22 mouse cellular contexts compared by ENCODE assay signal in genomic region chr2:127737885-127738284, GRCm38 (mm10). TPM values are rescaled to one million over a fixed set of nuclear protein-coding genes. Genes with fewer than 3 reads are reported as not detected.
DNase-seq lines count a peak whose midpoint lies in the region; ATAC-seq and TF ChIP-seq lines count a peak whose summit lies in the region.
"Had no signal": no experiment of that assay in that cellular context is flagged by ENCODE, and none has a peak within 500 bp of the region (broad histone marks: within the 10 kb centered on the region; RNA-seq: fewer than 3 reads in every experiment).

No protein-coding gene starts in this region.

- no peak for TF ChIP-seq EP300 in heart, adult 2 months (IDR thresholded peaks at IDR 0.05; ENCODE audit: insufficient read depth, low read depth, low read length)
- TF ChIP-seq EP300 in stomach, postnatal 0 days (optimal IDR thresholded peaks at IDR 0.05) = no peak

- no peak overlapping the region for H3K9ac ChIP-seq in heart, adult 2 months (ENCODE audit: low read depth, low read length)
- H3K9ac ChIP-seq in heart, embryonic 14.5 days (ENCODE audit: low read length) = no peak overlapping the region
- H3K9ac ChIP-seq in intestine, postnatal 0 days (ENCODE audit: low read depth, low read length) = no peak overlapping the region
- no peak overlapping the region for H3K9ac ChIP-seq in intestine, embryonic 15.5 days
- H3K9ac ChIP-seq in stomach, postnatal 0 days (ENCODE audit: low read length) = no peak overlapping the region
- H3K9ac ChIP-seq: forebrain, embryonic 13.5 days; forebrain, postnatal 0 days; hindbrain, embryonic 13.5 days had no signal

- peak; percentile 28 for TF ChIP-seq CTCF in heart, adult 2 months (IDR thresholded peaks at IDR 0.05)
- peak; percentile 23; the same call in 1 of the 2 replicates for TF ChIP-seq CTCF in intestine, postnatal 0 days (IDR thresholded peaks at IDR 0.05; ENCODE audit: low read depth)
- peak; percentile 8; the same call in 1 of the 2 replicates for TF ChIP-seq CTCF in stomach, postnatal 0 days (IDR thresholded peaks at IDR 0.05; ENCODE audit: low read depth)

- 0 out of 2 replicates have a peak, but pooled peaks have one; percentile 52 for ATAC-seq in heart, embryonic 14.5 days (ENCODE audit: insufficient number of reproducible peaks, insufficient read depth, low FRiP score, low read depth)
- no peak for ATAC-seq in intestine, postnatal 0 days
- ATAC-seq in intestine, embryonic 15.5 days = no peak
- ATAC-seq in stomach, postnatal 0 days (ENCODE audit: low FRiP score, low TSS enrichment) = no peak
- ATAC-seq: CD4-positive, CD25-positive, alpha-beta regulatory T cell, adult 4 months; forebrain, embryonic 13.5 days; forebrain, postnatal 0 days; hindbrain, postnatal 0 days had no signal

- intact Hi-C loops in heart, adult 2 months (cut with DNase I) = no loop called here

- no peaks in the 10 kb centered on the region for H3K27me3 ChIP-seq in heart, adult 2 months (ENCODE audit: control insufficient read depth, insufficient read depth, low read length)
- no peaks in the 10 kb centered on the region for H3K27me3 ChIP-seq in heart, embryonic 14.5 days (ENCODE audit: control insufficient read depth, insufficient read depth, low read length)
- no peaks in the 10 kb centered on the region for H3K27me3 ChIP-seq in intestine, postnatal 0 days (replicated peaks; ENCODE audit: control insufficient read depth, insufficient read depth, low read length)
- no peaks in the 10 kb centered on the region for H3K27me3 ChIP-seq in intestine, embryonic 15.5 days (replicated peaks)
- no peaks in the 10 kb centered on the region for H3K27me3 ChIP-seq in stomach, postnatal 0 days (ENCODE audit: control insufficient read depth, insufficient read depth, low read length)
- H3K27me3 ChIP-seq: forebrain, embryonic 13.5 days; hindbrain, embryonic 13.5 days had no signal

- no peak for TF ChIP-seq POLR2A in heart, adult 2 months (IDR thresholded peaks at IDR 0.05; ENCODE audit: insufficient read depth, low read depth, low read length)

- no peak overlapping the region for H3K27ac ChIP-seq in heart, adult 2 months
- peak overlapping the region; percentile 30 to 37; a peak in 2 of 4 replicates for H3K27ac ChIP-seq in heart, embryonic 14.5 days (replicated peaks in 1 of 2; ENCODE audit: control insufficient read depth in 1 of 2, insufficient read depth in 1 of 2, low read depth in 2 of 2, low read length in 2 of 2)
- no peak overlapping the region; the same call in 1 of the 2 replicates for H3K27ac ChIP-seq in intestine, postnatal 0 days (ENCODE audit: low read depth, low read length)
- H3K27ac ChIP-seq in intestine, embryonic 15.5 days = no peak overlapping the region
- H3K27ac ChIP-seq in stomach, postnatal 0 days (replicated peaks) = no peak overlapping the region
- H3K27ac ChIP-seq: embryonic facial prominence, embryonic 10.5 days; forebrain, embryonic 13.5 days; hindbrain, embryonic 13.5 days; hindbrain, postnatal 0 days had no signal

- 54% methylated on average over 3 of the region's 3 CpGs for WGBS in heart, adult 2 months
- WGBS in heart, embryonic 14.5 days = 58% methylated on average over 3 of the region's 3 CpGs
- WGBS in intestine, postnatal 0 days = 90% methylated on average over 3 of the region's 3 CpGs
- WGBS in intestine, embryonic 15.5 days = 85% methylated on average over 3 of the region's 3 CpGs
- 76% methylated on average over 3 of the region's 3 CpGs for WGBS in stomach, postnatal 0 days

- H3K4me1 ChIP-seq in heart, adult 2 months (ENCODE audit: control insufficient read depth, insufficient read depth, low read length) = peaks cover 10% of the 10 kb centered on the region
- H3K4me1 ChIP-seq in heart, embryonic 14.5 days (ENCODE audit: control insufficient read depth in 2 of 2, insufficient read depth in 2 of 2, low read length in 2 of 2) = 0 out of 4 replicates have a peak, but pooled peaks cover 0 to 4% of the 10 kb centered on the region in 2 experiments
- H3K4me1 ChIP-seq in intestine, postnatal 0 days (replicated peaks; ENCODE audit: control insufficient read depth, insufficient read depth, low read length) = peaks cover 10% of the 10 kb centered on the region
- H3K4me1 ChIP-seq in intestine, embryonic 15.5 days (replicated peaks) = 0 out of 2 replicates have a peak, but pooled peaks cover 3% of the 10 kb centered on the region
- H3K4me1 ChIP-seq in stomach, postnatal 0 days (replicated peaks; ENCODE audit: control insufficient read depth, insufficient read depth) = no peaks in the 10 kb centered on the region
- H3K4me1 ChIP-seq: forebrain, embryonic 13.5 days; hindbrain, embryonic 13.5 days had no signal

- no peak overlapping the region for H3K4me3 ChIP-seq in heart, adult 2 months
- H3K4me3 ChIP-seq in heart, embryonic 14.5 days (ENCODE audit: control insufficient read depth in 1 of 2, insufficient read depth in 1 of 2, low read depth in 1 of 2, low read length in 2 of 2) = no peak overlapping the region
- no peak overlapping the region for H3K4me3 ChIP-seq in intestine, postnatal 0 days (ENCODE audit: low read depth, low read length)
- no peak overlapping the region for H3K4me3 ChIP-seq in intestine, embryonic 15.5 days (replicated peaks)
- H3K4me3 ChIP-seq in stomach, postnatal 0 days (ENCODE audit: low read depth, low read length) = no peak overlapping the region
- H3K4me3 ChIP-seq: embryonic facial prominence, embryonic 10.5 days; forebrain, embryonic 13.5 days; hindbrain, embryonic 13.5 days had no signal

- H3K4me2 ChIP-seq in heart, embryonic 14.5 days (ENCODE audit: low read length) = no peak overlapping the region
- no peak overlapping the region for H3K4me2 ChIP-seq in intestine, postnatal 0 days (replicated peaks; ENCODE audit: low read depth)
- no peak overlapping the region for H3K4me2 ChIP-seq in intestine, embryonic 15.5 days (replicated peaks)
- no peak overlapping the region for H3K4me2 ChIP-seq in stomach, postnatal 0 days (replicated peaks; ENCODE audit: low read depth)
- H3K4me2 ChIP-seq: forebrain, embryonic 13.5 days; hindbrain, embryonic 13.5 days had no signal

- H3K36me3 ChIP-seq in heart, adult 2 months (ENCODE audit: control insufficient read depth, insufficient read depth, low read length) = no peaks in the 10 kb centered on the region
- no peaks in the 10 kb centered on the region for H3K36me3 ChIP-seq in heart, embryonic 14.5 days (ENCODE audit: control insufficient read depth, insufficient read depth, low read length)
- no peaks in the 10 kb centered on the region; the same call in 1 of the 2 replicates for H3K36me3 ChIP-seq in intestine, postnatal 0 days (ENCODE audit: control insufficient read depth, insufficient read depth)
- no peaks in the 10 kb centered on the region for H3K36me3 ChIP-seq in intestine, embryonic 15.5 days
- H3K36me3 ChIP-seq in stomach, postnatal 0 days (ENCODE audit: control insufficient read depth, insufficient read depth, low read length) = no peaks in the 10 kb centered on the region
- H3K36me3 ChIP-seq: G1E had no signal

- no peak for DNase-seq in heart, adult 2 months
- DNase-seq in heart, adult 8-10 months (ENCODE audit: low spot score) = no peak
- DNase-seq in heart, postnatal 4 days = no peak
- DNase-seq in stomach, postnatal 0 days (ENCODE audit: low spot score) = no peak
- DNase-seq: adrenal gland, adult 8-10 months; adrenal gland, postnatal 36 days; B cell, adult 2 months; cerebellum, adult 2 months; cerebellum, postnatal 10 days; forebrain, postnatal 0 days; gastrocnemius, postnatal 14 days; kidney, adult 9 months had no signal

- no peaks in the 10 kb centered on the region for H3K79me2 ChIP-seq in heart, adult 2 months (replicated peaks; ENCODE audit: control insufficient read depth, insufficient read depth, low read length)

- H3K9me3 ChIP-seq in heart, embryonic 14.5 days (ENCODE audit: control insufficient read depth, low read length) = no peaks in the 10 kb centered on the region
- H3K9me3 ChIP-seq in intestine, postnatal 0 days (ENCODE audit: control insufficient read depth) = no peaks in the 10 kb centered on the region
- H3K9me3 ChIP-seq in intestine, embryonic 15.5 days = no peaks in the 10 kb centered on the region
- no peaks in the 10 kb centered on the region for H3K9me3 ChIP-seq in stomach, postnatal 0 days (ENCODE audit: control insufficient read depth, low read length)
- H3K9me3 ChIP-seq: embryonic facial prominence, embryonic 10.5 days; forebrain, embryonic 13.5 days; G1E; hindbrain, embryonic 13.5 days had no signal

RNA-seq across cellular contexts. Expression of gene Mall, which starts 8.2 kb away (rescaled TPM):
- total RNA-seq in heart, adult 2 months (2021) = 1 to 10 TPM; 5.9 to 7.1 TPM
- 11.4 and 13.5 TPM in 2 replicates for polyA plus RNA-seq in heart, adult 2 months (2012; rRNA removed)
- total RNA-seq in heart, adult 8-10 months (2022) = 1 to 10 TPM; 3.4 to 8.7 (median 6.4) TPM
- polyA plus RNA-seq in heart, embryonic 14.5 days (2014; fragmentation: Nextera tagmentation; extraction: Ambion mirVana) = 7.2 and 8.3 TPM in 2 replicates
- total RNA-seq in heart, postnatal 4 days (2021) = 10 to 100 TPM; 15.5 to 17.0 TPM
- 122 and 141 TPM in 2 replicates for polyA plus RNA-seq in intestine, postnatal 0 days (2015; fragmentation: Nextera tagmentation; extraction: Ambion mirVana)
- polyA plus RNA-seq in intestine, embryonic 15.5 days (2015; fragmentation: Nextera tagmentation; extraction: Ambion mirVana) = 21.4 and 25.4 TPM in 2 replicates
- polyA plus RNA-seq in stomach, postnatal 0 days (2015; fragmentation: Nextera tagmentation; extraction: Ambion mirVana) = 49.8 and 57.5 TPM in 2 replicates
- total RNA-seq: G1E; hematopoietic stem cell, adult 5-6 weeks had no signal
- polyA plus RNA-seq: CD4-positive, CD25-positive, alpha-beta regulatory T cell, adult 4 months; G1E had no signal

RNA-seq across cellular contexts. Expression of gene Nphp1, which starts 50.8 kb away (rescaled TPM):
- total RNA-seq in heart, adult 2 months (2021) = 1 to 10 TPM; 7.7 to 9.1 TPM
- polyA plus RNA-seq in heart, adult 2 months (2012; rRNA removed) = 7.0 and 13.3 TPM in 2 replicates
- 10 to 100 TPM in 1 of 4 experiments, 1 to 10 TPM in 3; 7.2 to 10.0 (median 8.9) TPM for total RNA-seq in heart, adult 8-10 months (2022)
- 16.1 and 17.3 TPM in 2 replicates for polyA plus RNA-seq in heart, embryonic 14.5 days (2014; fragmentation: Nextera tagmentation; extraction: Ambion mirVana)
- 10 to 100 TPM; 13.9 to 14.2 TPM for total RNA-seq in heart, postnatal 4 days (2021)
- 13.0 and 13.3 TPM in 2 replicates for polyA plus RNA-seq in intestine, postnatal 0 days (2015; fragmentation: Nextera tagmentation; extraction: Ambion mirVana)
- polyA plus RNA-seq in intestine, embryonic 15.5 days (2015; fragmentation: Nextera tagmentation; extraction: Ambion mirVana) = 17.1 and 19.0 TPM in 2 replicates
- 56.9 and 70.0 TPM in 2 replicates for polyA plus RNA-seq in stomach, postnatal 0 days (2015; fragmentation: Nextera tagmentation; extraction: Ambion mirVana)

RNA-seq across cellular contexts. Expression of gene Mtln, which starts 54.4 kb away (rescaled TPM):
- total RNA-seq in heart, adult 2 months (2021) = 10 to 100 TPM; 49.6 to 56.7 TPM
- polyA plus RNA-seq in heart, adult 2 months (2012; rRNA removed) = 54.0 and 56.1 TPM in 2 replicates
- 10 to 100 TPM; 56.0 to 63.9 (median 62.7) TPM for total RNA-seq in heart, adult 8-10 months (2022)
- 47.7 and 50.4 TPM in 2 replicates for polyA plus RNA-seq in heart, embryonic 14.5 days (2014; fragmentation: Nextera tagmentation; extraction: Ambion mirVana)
- total RNA-seq in heart, postnatal 4 days (2021) = 10 to 100 TPM; 30.3 to 30.5 TPM
- 50.0 and 50.6 TPM in 2 replicates for polyA plus RNA-seq in intestine, postnatal 0 days (2015; fragmentation: Nextera tagmentation; extraction: Ambion mirVana)
- 40.2 and 43.8 TPM in 2 replicates for polyA plus RNA-seq in intestine, embryonic 15.5 days (2015; fragmentation: Nextera tagmentation; extraction: Ambion mirVana)
- 60.2 and 66.5 TPM in 2 replicates for polyA plus RNA-seq in stomach, postnatal 0 days (2015; fragmentation: Nextera tagmentation; extraction: Ambion mirVana)

Comparison
In these comparisons a context has a peak if more than half of its experiments do, and no peak if none do; other contexts are left out.
1. H3K27ac ChIP-seq: peak in heart, embryonic 14.5 days (2 of 2); none in heart, adult 2 months (single experiment), intestine, postnatal 0 days (single experiment), intestine, embryonic 15.5 days (single experiment) and stomach, postnatal 0 days (single experiment).
2. Peak in every context shown above with its lines, with median percentiles within 50 percentile points of each other: CTCF ChIP-seq.